31 mouse cellular contexts compared by ENCODE assay signal in the genomic region with DNA sequence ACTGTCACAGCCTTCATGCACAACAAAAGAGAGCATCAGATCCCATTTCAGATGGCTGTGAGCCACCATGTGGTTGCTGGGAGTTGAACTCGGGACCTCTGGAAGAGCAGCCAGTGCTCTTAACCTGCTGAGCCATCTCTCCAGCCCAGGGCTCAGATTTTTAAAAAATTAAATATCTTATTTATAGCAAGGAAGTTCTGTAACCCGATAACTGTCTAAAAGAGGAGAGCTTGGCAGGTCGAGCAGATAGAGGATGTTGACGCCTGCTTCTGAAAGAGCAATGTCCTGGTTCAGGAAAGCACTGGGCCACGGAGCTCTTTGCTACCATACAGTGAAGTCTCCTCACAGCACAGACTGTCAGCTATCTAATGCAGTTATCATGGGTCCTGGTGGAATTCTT.
"Had no signal": no experiment of that assay in that cellular context is flagged by ENCODE, and none has a peak within 500 bp of the region (broad histone marks: within the 10 kb centered on the region; RNA-seq: fewer than 3 reads in every experiment).

No protein-coding gene starts in this region.

- H3K4me2 ChIP-seq: limb, embryonic 12.5 days; limb, embryonic 13.5 days; limb, embryonic 15.5 days; liver, embryonic 11.5 days; liver, embryonic 12.5 days; liver, embryonic 13.5 days; liver, embryonic 15.5 days; lung, embryonic 14.5 days; lung, embryonic 15.5 days; midbrain, embryonic 11.5 days; midbrain, embryonic 12.5 days; midbrain, embryonic 13.5 days; midbrain, embryonic 15.5 days had no signal

- H3K27ac ChIP-seq: limb, embryonic 10.5 days; limb, embryonic 12.5 days; limb, embryonic 13.5 days; limb, embryonic 15.5 days; liver, embryonic 12.5 days; liver, embryonic 13.5 days; liver, embryonic 14.5 days; liver, embryonic 15.5 days; lung, embryonic 15.5 days; macrophage; midbrain, embryonic 10.5 days; midbrain, embryonic 12.5 days; midbrain, embryonic 13.5 days; midbrain, embryonic 15.5 days had no signal

- H3K4me1 ChIP-seq: liver, embryonic 12.5 days; liver, embryonic 13.5 days; liver, embryonic 15.5 days; midbrain, embryonic 10.5 days; midbrain, embryonic 12.5 days; midbrain, embryonic 13.5 days; midbrain, embryonic 15.5 days had no signal

- H3K27me3 ChIP-seq: limb, embryonic 12.5 days; limb, embryonic 13.5 days; limb, embryonic 15.5 days; liver, embryonic 12.5 days; liver, embryonic 13.5 days; liver, embryonic 15.5 days; lung, embryonic 15.5 days; megakaryocyte, embryonic 14.5 days; midbrain, embryonic 12.5 days; midbrain, embryonic 13.5 days; midbrain, embryonic 15.5 days had no signal

- H3K9me3 ChIP-seq: limb, embryonic 10.5 days; limb, embryonic 12.5 days; limb, embryonic 13.5 days; limb, embryonic 15.5 days; liver, embryonic 12.5 days; liver, embryonic 13.5 days; liver, embryonic 15.5 days; lung, embryonic 15.5 days; megakaryocyte, embryonic 14.5 days; midbrain, embryonic 10.5 days; midbrain, embryonic 12.5 days; midbrain, embryonic 13.5 days; midbrain, embryonic 15.5 days had no signal

- H3K9ac ChIP-seq: limb, embryonic 12.5 days; limb, embryonic 13.5 days; limb, embryonic 15.5 days; liver, embryonic 12.5 days; liver, embryonic 13.5 days; liver, embryonic 14.5 days; liver, embryonic 15.5 days; liver, postnatal 0 days; lung, embryonic 14.5 days; lung, embryonic 15.5 days; midbrain, embryonic 12.5 days; midbrain, embryonic 13.5 days; midbrain, embryonic 15.5 days had no signal

- ATAC-seq: liver, embryonic 12.5 days; liver, postnatal 0 days; lung, postnatal 0 days; midbrain, embryonic 13.5 days; midbrain, embryonic 15.5 days; midbrain, embryonic 16.5 days had no signal

- DNase-seq: left cerebral cortex, postnatal 4 days; liver; liver, embryonic 13.5 days; liver, postnatal 0 days; lung, adult 18-20 months; lung, adult 2 months; lung, embryonic 14.5 days; lung, postnatal 10 days; lung, postnatal 14 days; lung, postnatal 36 days; lung, postnatal 4 days; midbrain, embryonic 14.5 days had no signal

- H3K36me3 ChIP-seq: limb, embryonic 10.5 days; limb, embryonic 12.5 days; limb, embryonic 13.5 days; limb, embryonic 15.5 days; liver, embryonic 12.5 days; liver, embryonic 13.5 days; liver, embryonic 15.5 days; lung, embryonic 15.5 days; midbrain, embryonic 10.5 days; midbrain, embryonic 12.5 days; midbrain, embryonic 13.5 days; midbrain, embryonic 15.5 days had no signal

- H3K4me3 ChIP-seq: limb, embryonic 10.5 days; limb, embryonic 12.5 days; limb, embryonic 13.5 days; limb, embryonic 15.5 days; liver, embryonic 12.5 days; liver, embryonic 13.5 days; liver, embryonic 15.5 days; lung, embryonic 15.5 days; megakaryocyte, embryonic 14.5 days; midbrain, embryonic 10.5 days; midbrain, embryonic 12.5 days; midbrain, embryonic 13.5 days; midbrain, embryonic 15.5 days; myocyte had no signal
